Mouse (Mus musculus): ENCODE results near the gene Mettl21a. TPM values are rescaled to one million over a fixed set of nuclear protein-coding genes. Genes with fewer than 3 reads are reported as not detected.

Mettl21a gene
- polyA plus RNA-seq, 1 experiment from 2014 or later, result 16.3 TPM

DNA sequence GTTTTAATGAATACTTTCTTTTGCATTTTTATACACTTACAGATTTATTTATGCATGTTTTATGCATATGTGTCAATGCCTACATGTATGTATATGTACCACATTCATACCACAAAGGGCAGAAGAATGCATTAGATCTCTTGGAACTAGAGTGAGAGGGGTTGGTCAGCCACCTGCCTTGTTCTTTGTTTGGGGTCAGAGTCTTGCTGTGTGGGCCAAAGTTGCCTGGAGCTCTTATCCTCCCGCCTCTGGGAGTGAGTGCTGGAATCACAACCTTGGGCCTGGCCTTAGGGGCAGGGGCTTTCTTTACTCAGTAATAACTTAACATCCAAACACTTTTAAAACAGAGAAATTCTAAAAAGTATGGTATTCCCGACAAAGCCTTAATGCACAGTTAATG, 40.3 kb downstream of the Mettl21a start:
- ATAC-seq (replicated peaks; ENCODE audit: low FRiP score, low read depth), result no peak
- no peaks in the 10 kb centered on the region for H3K27me3 ChIP-seq (ENCODE audit: insufficient read depth, low read length)
- 93% methylated on average over 2 of the region's 2 CpGs for WGBS
- peaks cover 17% of the 10 kb centered on the region; the same call in 1 of the 2 replicates for H3K36me3 ChIP-seq (ENCODE audit: insufficient read depth, low read length)
- no peak overlapping the region for H3K4me2 ChIP-seq (ENCODE audit: low read length)
- no peak for DNase-seq (ENCODE audit: low spot score)
- H3K9me3 ChIP-seq (replicated peaks; ENCODE audit: low read length), result no peaks in the 10 kb centered on the region
- H3K9ac ChIP-seq (ENCODE audit: low read depth, low read length), result no peak overlapping the region
- no peak overlapping the region for H3K27ac ChIP-seq
- no peak overlapping the region for H3K4me3 ChIP-seq (replicated peaks; ENCODE audit: low read depth, low read length)
- no peaks in the 10 kb centered on the region for H3K4me1 ChIP-seq (replicated peaks; ENCODE audit: insufficient read depth, low read length)
- TF ChIP-seq CTCF (IDR thresholded peaks at IDR 0.05; ENCODE audit: low read depth), result no peak

DNA sequence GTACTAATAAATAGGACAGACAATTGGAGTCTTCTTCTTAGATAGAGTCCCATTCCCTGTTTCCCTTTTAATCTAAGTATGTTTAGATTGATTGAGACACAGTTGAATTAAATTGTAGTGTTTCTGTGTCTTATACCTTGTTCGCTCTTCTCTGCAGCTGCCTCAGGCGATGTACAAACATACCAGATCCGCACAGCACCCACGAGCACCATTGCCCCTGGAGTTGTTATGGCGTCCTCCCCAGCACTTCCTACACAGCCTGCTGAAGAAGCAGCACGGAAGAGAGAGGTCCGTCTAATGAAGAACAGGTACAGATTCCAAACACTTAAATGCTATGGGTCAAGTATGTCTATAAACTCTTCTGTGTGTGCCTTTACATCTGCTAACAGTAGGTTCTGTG, 41.0 kb downstream of the Mettl21a start:
- Histone ChIP-seq H3K9ac (ENCODE audit: low read depth, low read length) (no peak overlapping the region), H3K4me2 (ENCODE audit: low read length) (no peak overlapping the region), H3K36me3 (ENCODE audit: insufficient read depth, low read length) (peaks cover 16% of the 10 kb centered on the region; the same call in 1 of the 2 replicates), H3K9me3 (replicated peaks; ENCODE audit: low read length) (no peaks in the 10 kb centered on the region), H3K4me1 (replicated peaks; ENCODE audit: insufficient read depth, low read length) (no peaks in the 10 kb centered on the region), H3K27me3 (ENCODE audit: insufficient read depth, low read length) (no peaks in the 10 kb centered on the region), H3K4me3 (replicated peaks; ENCODE audit: low read depth, low read length) (no peak overlapping the region), H3K27ac (no peak overlapping the region)
- ATAC-seq (replicated peaks; ENCODE audit: low FRiP score, low read depth) (no peak), DNase-seq (ENCODE audit: low spot score) (no peak)
- 91% methylated on average over 7 of the region's 7 CpGs for WGBS
- TF ChIP-seq CTCF (IDR thresholded peaks at IDR 0.05; ENCODE audit: low read depth), result no peak

- Histone ChIP-seq H3K4me3 (replicated peaks; ENCODE audit: low read depth, low read length) (no peak overlapping the region), H3K9me3 (replicated peaks; ENCODE audit: low read length) (no peaks in the 10 kb centered on the region), H3K9ac (ENCODE audit: low read depth, low read length) (no peak overlapping the region), H3K4me2 (ENCODE audit: low read length) (no peak overlapping the region), H3K27ac (no peak overlapping the region), H3K36me3 (ENCODE audit: insufficient read depth, low read length) (no peaks in the 10 kb centered on the region), H3K4me1 (replicated peaks; ENCODE audit: insufficient read depth, low read length) (no peaks in the 10 kb centered on the region), H3K27me3 (ENCODE audit: insufficient read depth, low read length) (no peaks in the 10 kb centered on the region)
- DNase-seq (ENCODE audit: low spot score) (no peak), ATAC-seq (replicated peaks; ENCODE audit: low FRiP score, low read depth) (no peak)
- no peak for TF ChIP-seq CTCF (IDR thresholded peaks at IDR 0.05; ENCODE audit: low read depth)
Observed at GRCm38 (mm10) chr1:64568206-64568605, 48.8 kb downstream of the Mettl21a start.

GRCm38 (mm10) chr1:64560105-64560504, 56.9 kb downstream of the Mettl21a start:
- no peak for TF ChIP-seq CTCF (IDR thresholded peaks at IDR 0.05; ENCODE audit: low read depth)
- Histone ChIP-seq H3K36me3 (ENCODE audit: insufficient read depth, low read length) (peaks cover 4% of the 10 kb centered on the region; the same call in 1 of the 2 replicates), H3K4me1 (replicated peaks; ENCODE audit: insufficient read depth, low read length) (no peaks in the 10 kb centered on the region), H3K27ac (no peak overlapping the region), H3K4me3 (replicated peaks; ENCODE audit: low read depth, low read length) (no peak overlapping the region), H3K9ac (ENCODE audit: low read depth, low read length) (no peak overlapping the region), H3K4me2 (ENCODE audit: low read length) (no peak overlapping the region), H3K27me3 (ENCODE audit: insufficient read depth, low read length) (no peaks in the 10 kb centered on the region), H3K9me3 (replicated peaks; ENCODE audit: low read length) (no peaks in the 10 kb centered on the region)
- ATAC-seq (replicated peaks; ENCODE audit: low FRiP score, low read depth), result no peak
- WGBS, result 89% methylated on average over 3 of the region's 3 CpGs
- DNase-seq (ENCODE audit: low spot score), result no peak

Other genes starting within 250 kb of the Mettl21a start
- gene Creb1, start 84.6 kb downstream of the Mettl21a start, polyA plus RNA-seq (2015; fragmentation: Nextera tagmentation; extraction: Ambion mirVana), result 18.1 and 19.9 TPM in 2 replicates
- 4.5 and 5.0 TPM in 2 replicates for gene Ccnyl1, start 73.2 kb upstream of the Mettl21a start, polyA plus RNA-seq (2015; fragmentation: Nextera tagmentation; extraction: Ambion mirVana)
- 1.9 and 2.5 TPM in 2 replicates for gene Fzd5, start 120.5 kb upstream of the Mettl21a start, polyA plus RNA-seq (2015; fragmentation: Nextera tagmentation; extraction: Ambion mirVana)

Data from kidney, postnatal 0 days (tissue).